Mouse (Mus musculus) kidney, embryonic 15.5 days (tissue): ENCODE results near the gene Aldh9a1. TPM values are rescaled to one million over a fixed set of nuclear protein-coding genes. Genes with fewer than 3 reads are reported as not detected.
"Not testable (repeated sequence)": the region's sequence is repeated elsewhere in the genome, so short reads cannot be mapped to it uniquely, and the experiment has no call there.

Experiments used
- ATAC-seq: fragments of 200-750 bp; cut with Nextera tagmentation; replicated peaks from 2 replicates; pipeline ENCODE4 v1.8.0; 2017; ENCODE audit warnings: moderate TSS enrichment; ENCODE audit not compliant: low FRiP score
- H3K27ac ChIP-seq: fragments of 300-500 bp; sonication (generic); 2 replicates; pipeline ENCODE4 v1.5.1; 2015; ENCODE audit warnings: mild to moderate bottlenecking, inconsistent platforms
- H3K27me3 ChIP-seq: fragments of 300-500 bp; sonication (generic); 2 replicates; pipeline ENCODE4 v1.6.1; 2015; ENCODE audit warnings: inconsistent platforms
- H3K36me3 ChIP-seq: fragments of 300-500 bp; sonication (generic); 2 replicates; pipeline ENCODE4 v1.6.1; 2015; ENCODE audit warnings: inconsistent platforms
- H3K4me1 ChIP-seq: fragments of 300-500 bp; sonication (generic); 2 replicates; pipeline ENCODE4 v1.6.1; 2015; ENCODE audit warnings: inconsistent platforms
- H3K4me2 ChIP-seq: fragments of 300-500 bp; sonication (generic); 2 replicates; pipeline ENCODE4 v1.6.1; 2015; ENCODE audit warnings: moderate library complexity, mild to moderate bottlenecking, inconsistent platforms
- H3K4me3 ChIP-seq: fragments of 300-500 bp; sonication (generic); replicated peaks from 2 replicates; pipeline ENCODE4 v1.5.1; 2015; ENCODE audit warnings: mild to moderate bottlenecking, inconsistent platforms
- H3K9ac ChIP-seq: fragments of 300-500 bp; sonication (generic); 2 replicates; pipeline ENCODE4 v1.6.1; 2015; ENCODE audit warnings: mild to moderate bottlenecking, inconsistent platforms
- H3K9me3 ChIP-seq: fragments of 300-500 bp; sonication (generic); replicated peaks from 2 replicates; pipeline ENCODE4 v1.6.1; 2016; ENCODE audit warnings: inconsistent platforms
- WGBS: fragments of 180-500 bp; shearing (Covaris S2); methylation state at CpG from one replicate; pipeline ENCODE4 v1.1.7; 2015; ENCODE audit warnings: mixed read lengths; 5-methylcytosine and 5-hydroxymethylcytosine counted together
- polyA plus RNA-seq: library from polyadenylated mRNA; unstranded; fragments of >200 nt; fragmentation: Nextera tagmentation; extraction: Ambion mirVana; gene quantifications from 2 replicates; pipeline ENCODE4 v1.2.1, GENCODE M21; 2015

Aldh9a1 gene
- polyA plus RNA-seq, 1 experiment from 2014 or later, result 56.6 TPM

DNA sequence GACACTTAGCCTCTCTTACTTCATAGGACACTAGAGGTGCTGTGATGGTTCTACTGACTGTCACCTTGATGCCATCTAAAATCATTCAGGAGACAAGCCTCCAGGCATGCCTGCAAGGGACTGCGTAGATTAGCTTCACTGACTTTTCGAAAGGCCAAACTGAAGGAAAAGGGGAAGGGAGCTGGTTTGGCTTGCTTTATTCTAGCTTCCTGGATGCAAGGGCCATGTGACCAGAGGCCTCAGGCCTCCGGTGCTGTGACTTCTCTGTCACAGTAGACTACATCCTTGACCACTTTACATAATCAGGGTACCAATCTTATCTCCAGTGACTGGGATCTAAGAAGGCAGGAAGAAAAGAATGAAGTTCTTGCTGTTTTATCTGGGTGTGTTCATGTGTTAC lies 13.4 kb upstream of the Aldh9a1 start:
- no peaks in the 10 kb centered on the region for H3K9me3 ChIP-seq

GRCm38 (mm10) chr1:167337463-167338095 lies 12.2 kb upstream of the Aldh9a1 start:
- ATAC-seq, result no peak
- Histone ChIP-seq H3K4me2 (no peak overlapping the region), H3K9me3 (no peaks in the 10 kb centered on the region), H3K9ac (no peak overlapping the region), H3K27me3 (peaks cover 12% of the 10 kb centered on the region; the same call in 1 of the 2 replicates), H3K4me1 (0 out of 2 replicates have a peak, but pooled peaks cover 5% of the 10 kb centered on the region), H3K36me3 (peaks cover 13% of the 10 kb centered on the region), H3K27ac (no peak overlapping the region), H3K4me3 (no peak overlapping the region)
- WGBS, result 20% methylated on average over 12 of the region's 12 CpGs

More for the DNA sequence above, 13.4 kb upstream of the Aldh9a1 start:
- no peak overlapping the region for H3K4me3 ChIP-seq
- 0 out of 2 replicates have a peak, but pooled peaks cover 5% of the 10 kb centered on the region for H3K4me1 ChIP-seq
- H3K36me3 ChIP-seq, result peaks cover 23% of the 10 kb centered on the region
- WGBS, result 91% methylated on average over 3 of the region's 3 CpGs
- no peak overlapping the region for H3K27ac ChIP-seq
- H3K9ac ChIP-seq, result no peak overlapping the region
- no peak overlapping the region for H3K4me2 ChIP-seq
- no peak for ATAC-seq
- H3K27me3 ChIP-seq, result peaks cover 11% of the 10 kb centered on the region; the same call in 1 of the 2 replicates

DNA sequence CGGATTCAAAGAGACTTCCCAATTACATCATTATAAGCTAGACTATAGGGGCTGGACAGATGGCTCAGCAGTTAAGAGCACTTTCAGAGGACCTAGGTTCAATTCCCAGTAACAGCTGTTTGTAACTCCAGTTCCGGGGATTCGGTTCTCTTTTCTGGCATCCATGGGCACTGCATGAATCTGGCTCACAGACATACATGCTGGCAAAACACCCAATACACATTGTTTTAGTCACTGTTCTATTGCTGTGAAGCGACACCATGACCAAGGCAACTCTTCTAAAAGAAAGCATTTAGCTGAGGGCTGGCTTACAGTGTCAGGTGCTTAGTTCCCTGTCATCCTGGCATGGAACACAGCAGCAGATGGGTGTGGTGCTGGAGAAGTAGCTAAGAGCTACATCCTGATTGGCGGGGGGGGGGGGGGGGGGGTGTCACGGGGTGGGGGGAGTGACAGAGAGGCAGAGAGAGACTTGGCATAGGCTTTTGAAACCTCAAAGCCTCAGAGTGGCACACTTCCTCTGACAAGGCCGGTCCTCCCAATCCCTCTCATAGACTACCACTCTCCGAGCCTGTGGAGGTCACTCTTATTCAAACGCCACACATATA lies 10.5 kb upstream of the Aldh9a1 start:
- H3K27ac ChIP-seq, result no peak overlapping the region
- H3K9ac ChIP-seq, result no peak overlapping the region
- no peak for ATAC-seq
- H3K4me2 ChIP-seq, result no peak overlapping the region
- H3K9me3 ChIP-seq, result no peaks in the 10 kb centered on the region
- H3K4me1 ChIP-seq, result 0 out of 2 replicates have a peak, but pooled peaks cover 5% of the 10 kb centered on the region
- peaks cover 12% of the 10 kb centered on the region; the same call in 1 of the 2 replicates for H3K27me3 ChIP-seq
- no peak overlapping the region for H3K4me3 ChIP-seq
- no peaks in the 10 kb centered on the region for H3K36me3 ChIP-seq
- WGBS, result 76% methylated on average over 8 of the region's 9 CpGs

DNA sequence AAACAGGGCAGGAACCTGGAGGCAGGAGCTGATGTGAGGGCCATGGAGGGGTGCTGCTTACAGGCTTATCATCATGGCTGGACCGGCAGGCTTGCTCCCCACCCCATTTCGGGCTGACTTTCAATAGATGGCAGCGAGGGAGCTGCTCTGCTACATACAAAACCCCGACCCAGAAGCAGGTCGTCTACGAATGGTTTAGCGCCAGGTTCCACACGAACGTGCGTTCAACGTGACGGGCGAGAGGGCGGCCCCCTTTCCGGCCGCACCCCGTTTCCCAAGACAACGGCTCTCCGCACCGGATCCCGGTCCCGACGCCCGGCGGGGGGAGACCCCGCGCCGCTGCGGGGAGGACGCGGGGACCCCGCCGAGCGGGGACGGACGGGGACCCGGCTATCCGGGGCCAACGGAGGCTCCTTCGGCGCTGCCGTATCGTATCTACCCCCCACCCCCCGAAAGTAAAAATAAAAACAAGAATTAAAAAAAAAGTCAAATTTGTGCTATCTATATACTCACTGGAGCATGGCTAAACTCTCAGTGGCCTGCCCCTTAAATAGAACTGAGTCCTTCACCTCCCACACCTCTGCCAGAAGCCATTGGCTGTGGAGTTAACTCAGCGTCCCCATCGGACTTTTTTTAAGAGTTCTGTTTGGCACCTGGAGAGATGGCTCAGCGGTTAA lies 9.5 kb upstream of the Aldh9a1 start:
- Histone ChIP-seq H3K27me3 (peaks cover 12% of the 10 kb centered on the region; the same call in 1 of the 2 replicates), H3K9ac (peak overlapping the region; percentile 41), H3K4me3 (peak overlapping the region; percentile 51), H3K27ac (no peak overlapping the region), H3K36me3 (no peaks in the 10 kb centered on the region), H3K4me1 (0 out of 2 replicates have a peak, but pooled peaks cover 5% of the 10 kb centered on the region), H3K4me2 (peak overlapping the region; percentile 89), H3K9me3 (no peaks in the 10 kb centered on the region)
- WGBS, result 1% methylated on average over 47 of the region's 47 CpGs
- peak; percentile 66 for ATAC-seq

DNA sequence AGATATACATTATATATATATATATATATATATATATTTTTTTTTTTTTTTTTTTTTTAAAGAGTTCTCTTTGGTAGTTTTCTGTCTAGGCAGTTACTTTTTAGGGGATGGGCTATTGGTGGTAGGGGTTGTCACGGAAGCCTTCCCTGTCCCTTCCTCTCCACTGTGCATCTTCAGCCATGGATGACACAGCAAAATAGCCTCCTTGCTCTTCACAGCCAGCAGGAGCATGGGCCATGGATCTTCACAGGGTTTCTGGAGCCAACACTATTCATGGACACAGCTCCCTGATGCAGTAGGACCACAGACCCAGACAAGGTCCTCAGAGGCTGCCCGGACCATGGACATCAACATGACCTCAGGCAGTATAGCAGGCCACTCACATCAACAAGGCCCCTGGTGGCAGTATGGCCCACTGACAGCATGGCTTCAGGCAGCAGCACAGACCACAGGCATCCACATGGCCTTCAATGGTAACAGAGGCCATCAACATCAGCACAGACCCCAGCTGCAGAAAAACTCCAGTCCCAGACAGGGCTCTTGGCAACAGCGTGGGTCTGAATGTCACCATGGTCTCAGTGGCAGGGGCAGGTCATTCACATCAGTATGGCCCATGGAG lies 8.8 kb upstream of the Aldh9a1 start:
- 0 out of 2 replicates have a peak, but pooled peaks cover 5% of the 10 kb centered on the region for H3K4me1 ChIP-seq
- peak overlapping the region; percentile 89; the same call in 1 of the 2 replicates for H3K4me2 ChIP-seq
- no peak for ATAC-seq
- peaks cover 12% of the 10 kb centered on the region; the same call in 1 of the 2 replicates for H3K27me3 ChIP-seq
- no peak overlapping the region for H3K4me3 ChIP-seq
- no peaks in the 10 kb centered on the region for H3K36me3 ChIP-seq
- 89% methylated on average over 3 of the region's 3 CpGs for WGBS
- no peak overlapping the region for H3K27ac ChIP-seq
- no peak overlapping the region for H3K9ac ChIP-seq
- H3K9me3 ChIP-seq, result no peaks in the 10 kb centered on the region

- WGBS, result 91% methylated on average over 10 of the region's 10 CpGs
- no peaks in the 10 kb centered on the region for H3K36me3 ChIP-seq
- no peak for ATAC-seq
- H3K9ac ChIP-seq, result no peak overlapping the region
- H3K4me2 ChIP-seq, result no peak overlapping the region
- H3K4me3 ChIP-seq, result no peak overlapping the region
- H3K27me3 ChIP-seq, result peaks cover 12% of the 10 kb centered on the region; the same call in 1 of the 2 replicates
- H3K4me1 ChIP-seq, result 0 out of 2 replicates have a peak, but pooled peaks cover 5% of the 10 kb centered on the region
- H3K9me3 ChIP-seq, result no peaks in the 10 kb centered on the region
- H3K27ac ChIP-seq, result no peak overlapping the region
Observed at GRCm38 (mm10) chr1:167342831-167343230, 7.0 kb upstream of the Aldh9a1 start.

- H3K4me1 ChIP-seq, H3K36me3 ChIP-seq, H3K9me3 ChIP-seq, H3K27me3 ChIP-seq, ATAC-seq, H3K4me2 ChIP-seq, H3K27ac ChIP-seq, H3K9ac ChIP-seq, H3K4me3 ChIP-seq: not testable (repeated sequence)
- 86% methylated on average over 10 of the region's 10 CpGs for WGBS
Observed at GRCm38 (mm10) chr1:167345994-167346520, 3.7 kb upstream of the Aldh9a1 start.

- H3K9me3 ChIP-seq, H3K27ac ChIP-seq, H3K9ac ChIP-seq, H3K4me1 ChIP-seq, H3K4me3 ChIP-seq, ATAC-seq, H3K27me3 ChIP-seq, H3K36me3 ChIP-seq: not testable (repeated sequence)
- peak overlapping the region; percentile 88; the same call in 1 of the 2 replicates for H3K4me2 ChIP-seq
- 70% methylated on average over 3 of the region's 3 CpGs for WGBS
Observed at GRCm38 (mm10) chr1:167349206-167349605, 585 bp upstream of the Aldh9a1 start.

DNA sequence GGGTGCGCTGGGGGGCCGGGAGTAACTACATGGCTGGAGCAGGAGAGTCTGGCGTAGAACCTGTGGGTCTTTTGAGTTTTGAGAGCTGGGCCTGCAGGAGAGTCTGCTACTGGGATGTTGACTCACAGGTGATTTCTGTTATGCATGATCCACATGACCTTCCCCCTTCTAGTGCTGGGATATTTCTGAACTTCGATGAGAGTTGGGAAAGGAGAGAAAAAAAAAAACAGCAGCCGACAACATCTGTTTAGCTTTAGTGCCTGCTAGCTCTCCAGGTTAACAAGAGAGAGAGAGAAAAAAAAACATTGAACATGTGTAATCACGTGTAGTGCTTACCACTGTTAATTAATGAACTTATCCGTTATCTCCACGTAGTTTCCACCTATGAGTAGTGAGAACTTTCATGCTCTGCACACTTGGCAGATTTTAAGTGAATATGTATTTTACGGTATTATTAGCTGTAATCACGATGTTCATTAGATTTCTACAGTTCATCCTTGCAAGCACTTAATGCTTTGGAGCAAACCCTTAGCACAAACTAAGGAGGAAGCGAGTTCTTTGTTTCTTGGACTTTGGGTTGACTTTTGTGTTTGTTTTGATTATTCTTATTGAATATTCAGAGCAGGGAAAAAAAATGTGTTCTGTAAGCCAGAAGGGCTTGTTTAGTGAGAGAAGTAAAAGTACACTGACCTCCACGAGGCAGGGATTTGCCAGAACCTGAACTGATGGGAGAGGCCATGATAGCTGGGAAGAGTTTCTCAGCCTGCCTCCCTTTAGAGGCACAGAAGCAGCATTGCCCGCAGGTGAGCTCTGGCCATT lies 1.0 kb downstream of the Aldh9a1 start:
- 31% methylated on average over 13 of the region's 13 CpGs for WGBS
- peak overlapping the region; percentile 88 for H3K4me2 ChIP-seq

DNA sequence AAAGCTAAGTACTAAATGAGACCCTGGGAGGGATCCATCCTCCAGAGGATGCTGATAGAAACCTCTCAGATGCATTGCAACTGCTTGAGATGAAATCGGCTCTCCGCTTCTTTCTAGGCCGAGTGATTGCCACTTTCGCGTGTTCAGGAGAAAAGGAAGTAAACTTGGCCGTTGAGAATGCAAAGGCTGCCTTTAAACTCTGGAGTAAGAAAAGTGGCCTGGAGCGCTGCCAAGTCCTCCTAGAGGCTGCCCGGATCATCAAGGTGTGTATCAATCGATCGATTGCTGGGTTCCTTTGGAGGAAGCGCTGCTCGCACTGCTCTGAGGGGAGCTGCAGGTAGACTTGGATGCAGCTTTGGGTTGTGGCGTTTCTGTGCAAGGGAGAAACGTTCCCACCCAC lies 2.6 kb downstream of the Aldh9a1 start:
- H3K9ac ChIP-seq, result no peak overlapping the region
- H3K4me1 ChIP-seq, result peaks cover 9% of the 10 kb centered on the region
- H3K9me3 ChIP-seq, result no peaks in the 10 kb centered on the region
- H3K4me3 ChIP-seq, result no peak overlapping the region
- ATAC-seq, result no peak
- H3K27me3 ChIP-seq, result no peaks in the 10 kb centered on the region
- H3K36me3 ChIP-seq, result peaks cover 39% of the 10 kb centered on the region
- no peak overlapping the region for H3K27ac ChIP-seq
- WGBS, result 85% methylated on average over 14 of the region's 14 CpGs
- no peak overlapping the region for H3K4me2 ChIP-seq

More for the DNA sequence above, 1.0 kb downstream of the Aldh9a1 start:
- H3K9ac ChIP-seq, result peak overlapping the region; percentile 67
- peak; percentile 3; the same call in 1 of the 2 replicates for ATAC-seq
- peaks cover 23% of the 10 kb centered on the region for H3K36me3 ChIP-seq
- peak overlapping the region; percentile 85; the same call in 1 of the 2 replicates for H3K27ac ChIP-seq
- no peaks in the 10 kb centered on the region for H3K27me3 ChIP-seq
- H3K4me3 ChIP-seq, result peak overlapping the region; percentile 70
- no peaks in the 10 kb centered on the region for H3K9me3 ChIP-seq
- peaks cover 9% of the 10 kb centered on the region for H3K4me1 ChIP-seq

DNA sequence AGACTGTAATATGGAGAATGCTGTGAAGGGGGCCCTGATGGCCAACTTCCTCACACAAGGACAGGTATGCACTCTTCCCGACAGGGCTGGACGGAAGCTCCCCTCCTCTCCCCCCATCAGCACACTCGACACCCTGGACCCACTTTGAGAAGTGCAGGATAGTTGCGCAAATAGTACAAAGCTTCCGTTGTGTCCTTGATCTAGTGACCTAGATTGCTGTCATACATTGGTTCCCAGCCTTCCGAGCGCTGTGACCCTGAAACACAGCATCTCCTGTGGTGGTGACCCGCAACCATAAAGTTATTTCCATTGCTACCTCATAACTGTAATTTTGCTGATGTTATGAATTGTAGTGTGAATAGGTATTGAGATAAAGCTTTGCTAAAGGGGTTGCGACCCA lies 7.6 kb downstream of the Aldh9a1 start:
- Histone ChIP-seq H3K36me3 (peaks cover 72% of the 10 kb centered on the region), H3K4me3 (no peak overlapping the region), H3K9ac (no peak overlapping the region), H3K4me2 (no peak overlapping the region), H3K4me1 (no peaks in the 10 kb centered on the region), H3K27ac (no peak overlapping the region), H3K9me3 (no peaks in the 10 kb centered on the region), H3K27me3 (no peaks in the 10 kb centered on the region)
- ATAC-seq, result no peak
- WGBS, result 95% methylated on average over 9 of the region's 9 CpGs
